Mouse (Mus musculus): ENCODE data around the gene Itpr3. TPM values are rescaled to one million over a fixed set of nuclear protein-coding genes. Genes with fewer than 3 reads are reported as not detected.
A peak's percentile ranks its signal among the peaks of the same experiment; 100 is the strongest.

The Itpr3 gene
- polyA plus RNA-seq, 1 experiment from 2014 or later = 88.6 TPM

DNA sequence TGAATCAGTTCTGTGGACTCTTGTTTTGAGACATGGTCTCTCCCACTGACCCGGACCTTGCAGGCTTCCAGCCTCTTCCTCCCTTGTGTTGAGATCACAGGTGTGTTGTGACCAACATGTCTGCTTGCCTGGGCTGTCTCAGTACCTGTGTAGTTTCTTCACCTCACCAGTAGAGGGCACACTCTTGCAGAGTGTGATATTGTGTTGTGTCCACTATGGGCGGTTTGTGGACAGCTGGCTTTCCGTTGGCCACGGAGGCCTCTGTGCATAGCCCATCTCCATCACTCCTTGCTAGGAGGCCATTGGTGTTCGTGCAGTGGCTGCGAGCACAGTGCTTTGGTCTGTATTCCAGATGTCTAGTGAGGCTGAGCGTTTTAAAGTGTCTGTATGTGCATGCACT lies 20.0 kb downstream of the Itpr3 start:
- peak; percentile 44 for TF ChIP-seq CTCF (IDR thresholded peaks at IDR 0.05)

DNA sequence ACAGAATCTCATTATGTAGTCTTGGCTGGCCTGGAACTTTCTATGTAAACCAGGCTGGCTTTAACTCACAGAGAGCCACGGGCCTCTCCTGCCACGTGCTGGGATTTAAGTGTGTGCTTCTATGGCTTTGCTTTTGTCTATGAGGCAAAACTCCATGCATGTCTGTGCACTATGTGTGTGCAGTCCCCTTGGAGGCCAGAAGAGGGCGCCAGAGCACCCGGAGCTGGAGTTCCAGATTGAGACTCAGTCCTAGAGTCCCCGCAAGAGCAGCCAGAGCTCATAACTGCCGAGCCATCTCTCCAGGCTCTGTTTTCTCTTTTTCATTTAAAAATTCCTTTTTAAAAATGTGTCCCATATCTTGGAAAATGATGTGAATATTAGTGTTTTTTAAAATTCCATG lies 20.8 kb downstream of the Itpr3 start:
- in situ Hi-C loops (cut with MboI; ENCODE audit: low pct_unique_long_range_greater_than_20kb) = no loop called here
- ChIA-PET POLR2A (interaction anchor here (1.0 kb wide), 1 partner anchor 21 kb away, joined by 3 read pairs; the partner anchor contains the start of gene Itpr3), CTCF (interaction anchor here (1.3 kb wide), 1 partner anchor 38 kb away, joined by 4 read pairs; no protein-coding TSS in a partner anchor)
- H3K27me3 ChIP-seq = no peaks in the 10 kb centered on the region
- ATAC-seq (no peak), DNase-seq (ENCODE audit: low read depth, low spot score) (no peak)
- peak; percentile 71 for TF ChIP-seq CTCF (IDR thresholded peaks at IDR 0.05)

More for the DNA sequence above, 20.0 kb downstream of the Itpr3 start:
- ChIA-PET CTCF (interaction anchor here (1.2 to 1.3 kb wide), 2 partner anchors 37 to 39 kb away, joined by 3 to 4 read pairs; no protein-coding TSS in a partner anchor), POLR2A (no interaction called here)
- no peaks in the 10 kb centered on the region for H3K27me3 ChIP-seq
- no peak for DNase-seq (ENCODE audit: low read depth, low spot score)
- in situ Hi-C loops (cut with MboI; ENCODE audit: low pct_unique_long_range_greater_than_20kb) = no loop called here
- no peak for ATAC-seq

DNA sequence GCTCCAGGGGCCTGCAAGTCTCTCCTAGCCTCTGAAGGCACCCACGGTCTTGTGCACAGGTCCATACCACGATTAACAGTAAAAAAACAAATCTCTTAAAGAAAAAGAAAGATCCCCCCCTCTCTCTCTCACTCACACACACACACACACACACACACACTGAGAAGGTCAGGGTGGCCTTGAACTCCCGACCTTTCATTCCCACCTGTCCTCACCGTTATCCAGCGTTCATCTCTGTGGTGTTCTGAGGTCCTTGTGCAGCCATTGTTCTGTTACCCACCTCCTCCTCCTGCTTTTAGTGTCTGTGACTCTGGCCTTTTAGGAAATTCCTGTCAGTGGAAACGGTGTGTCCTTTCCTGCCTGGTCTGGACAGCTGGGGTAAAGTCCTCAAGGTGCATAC lies 21.4 kb downstream of the Itpr3 start:
- POLR2A ChIA-PET = interaction anchor here (1.0 kb wide), 1 partner anchor 22 kb away, joined by 3 read pairs; the partner anchor contains the start of gene Itpr3
- in situ Hi-C loops (cut with MboI; ENCODE audit: low pct_unique_long_range_greater_than_20kb) = no loop called here

GRCm38 (mm10) chr17:27081868-27082267 lies 24.8 kb downstream of the Itpr3 start:
- POLR2A ChIA-PET = interaction anchor here (0.6 to 0.7 kb wide), 2 partner anchors 10 to 42 kb away, joined by 3 read pairs; no protein-coding TSS in a partner anchor
- ATAC-seq = no peak
- no peak for TF ChIP-seq CTCF (IDR thresholded peaks at IDR 0.05)

More for the DNA sequence above, 21.4 kb downstream of the Itpr3 start:
- CTCF ChIA-PET = interaction anchor here (1.3 kb wide), 1 partner anchor 39 kb away, joined by 4 read pairs; no protein-coding TSS in a partner anchor
- TF ChIP-seq CTCF (IDR thresholded peaks at IDR 0.05) = no peak
- no peaks in the 10 kb centered on the region for H3K27me3 ChIP-seq
- DNase-seq (ENCODE audit: low read depth, low spot score) (no peak), ATAC-seq (no peak)

GRCm38 (mm10) chr17:27082796-27083195 lies 25.7 kb downstream of the Itpr3 start:
- no peak for ATAC-seq
- in situ Hi-C loops (cut with MboI; ENCODE audit: low pct_unique_long_range_greater_than_20kb) = no loop called here
- ChIA-PET POLR2A (interaction anchor here (0.7 kb wide), 1 partner anchor 8 kb away, joined by 3 read pairs; no protein-coding TSS in a partner anchor), CTCF (interaction anchor here (0.6 to 8.6 kb wide), 3 partner anchors 11 to 51 kb away, joined by 3 to 92 read pairs (median 15); partner anchors contain the start of gene Bak1)
- no peak for TF ChIP-seq CTCF (IDR thresholded peaks at IDR 0.05)
- no peaks in the 10 kb centered on the region for H3K27me3 ChIP-seq
- no peak for DNase-seq (ENCODE audit: low read depth, low spot score)

More at GRCm38 (mm10) chr17:27081868-27082267, 24.8 kb downstream of the Itpr3 start:
- no peak for DNase-seq (ENCODE audit: low read depth, low spot score)
- in situ Hi-C loops (cut with MboI; ENCODE audit: low pct_unique_long_range_greater_than_20kb) = no loop called here
- CTCF ChIA-PET = interaction anchor here (2.9 to 8.6 kb wide), 2 partner anchors 10 to 50 kb away, joined by 15 to 92 read pairs; partner anchors contain the start of gene Bak1
- no peaks in the 10 kb centered on the region for H3K27me3 ChIP-seq

- peak; percentile 68 for DNase-seq (ENCODE audit: low read depth, low spot score)
- CTCF ChIA-PET = interaction anchor here (1.1 to 8.6 kb wide), 5 partner anchors 12 to 64 kb away, joined by 3 to 92 read pairs (median 6); partner anchors contain the start of gene Bak1
- no peaks in the 10 kb centered on the region for H3K27me3 ChIP-seq
- ATAC-seq = peak; percentile 66
- TF ChIP-seq CTCF (IDR thresholded peaks at IDR 0.05) = no peak
- in situ Hi-C loops (cut with MboI; ENCODE audit: low pct_unique_long_range_greater_than_20kb) = no loop called here
- POLR2A ChIA-PET = interaction anchor here (0.9 to 1.8 kb wide), 3 partner anchors 27 to 50 kb away, joined by 3 to 8 read pairs (median 3); partner anchors contain the start of gene Itpr3
Measured at GRCm38 (mm10) chr17:27083601-27084000, 26.5 kb downstream of the Itpr3 start.

DNA sequence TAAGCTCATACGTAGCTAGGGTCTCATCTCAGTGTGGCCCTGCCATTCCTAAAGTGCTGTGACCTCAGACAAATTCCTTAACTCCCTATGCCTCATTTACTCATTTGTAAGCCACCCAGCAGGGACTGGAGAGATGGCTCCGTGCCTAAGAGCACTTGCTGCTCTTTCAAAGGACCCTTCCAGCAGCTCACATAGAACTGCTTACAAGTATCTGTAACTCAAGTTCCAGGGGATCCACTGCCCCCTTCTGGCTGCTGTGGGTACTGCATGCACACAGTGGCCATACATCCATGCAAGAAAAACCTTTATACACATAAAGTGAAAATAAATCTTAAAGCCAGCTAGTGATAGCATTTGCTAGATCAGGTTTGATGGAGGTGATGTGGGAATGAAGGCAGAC lies 28.6 kb downstream of the Itpr3 start:
- in situ Hi-C loops (cut with MboI; ENCODE audit: low pct_unique_long_range_greater_than_20kb) = loop anchor here (5.0 kb wide), 1 partner anchor 53 kb away; no protein-coding TSS in a partner anchor

GRCm38 (mm10) chr17:27087426-27087825 lies 30.3 kb downstream of the Itpr3 start:
- no peak for TF ChIP-seq CTCF (IDR thresholded peaks at IDR 0.05)
- POLR2A ChIA-PET = interaction anchor here (0.6 to 1.8 kb wide), 4 partner anchors 48 to 58 kb away, joined by 3 to 5 read pairs (median 4); partner anchors contain the start of gene Bak1

More for the DNA sequence above, 28.6 kb downstream of the Itpr3 start:
- ChIA-PET CTCF (interaction anchor here (1.0 to 8.6 kb wide), 10 partner anchors 10 to 54 kb away, joined by 3 to 92 read pairs (median 6); partner anchors contain the start of genes Bak1 and Itpr3), POLR2A (interaction anchor here (1.1 kb wide), 1 partner anchor 49 kb away, joined by 6 read pairs; no protein-coding TSS in a partner anchor)
- no peak for TF ChIP-seq CTCF (IDR thresholded peaks at IDR 0.05)
- ATAC-seq = no peak
- no peaks in the 10 kb centered on the region for H3K27me3 ChIP-seq
- DNase-seq (ENCODE audit: low read depth, low spot score) = peak; percentile 34

GRCm38 (mm10) chr17:27090068-27090467 lies 33.0 kb downstream of the Itpr3 start:
- ChIA-PET POLR2A (no interaction called here), CTCF (interaction anchor here (8.6 kb wide), 1 partner anchor 59 kb away, joined by 92 read pairs; the partner anchor contains the start of gene Bak1)
- TF ChIP-seq CTCF (IDR thresholded peaks at IDR 0.05) = no peak
- in situ Hi-C loops (cut with MboI; ENCODE audit: low pct_unique_long_range_greater_than_20kb) = no loop called here
- H3K27me3 ChIP-seq = no peaks in the 10 kb centered on the region
- ATAC-seq = no peak
- no peak for DNase-seq (ENCODE audit: low read depth, low spot score)

More at GRCm38 (mm10) chr17:27087426-27087825, 30.3 kb downstream of the Itpr3 start:
- ATAC-seq (no peak), DNase-seq (ENCODE audit: low read depth, low spot score) (no peak)
- CTCF ChIA-PET = interaction anchor here (1.0 to 8.6 kb wide), 6 partner anchors 11 to 156 kb away, joined by 3 to 92 read pairs (median 6); partner anchors contain the start of genes Bak1 and Itpr3
- in situ Hi-C loops (cut with MboI; ENCODE audit: low pct_unique_long_range_greater_than_20kb) = loop anchor here (5.0 kb wide), 1 partner anchor 55 kb away; no protein-coding TSS in a partner anchor
- no peaks in the 10 kb centered on the region for H3K27me3 ChIP-seq

DNA sequence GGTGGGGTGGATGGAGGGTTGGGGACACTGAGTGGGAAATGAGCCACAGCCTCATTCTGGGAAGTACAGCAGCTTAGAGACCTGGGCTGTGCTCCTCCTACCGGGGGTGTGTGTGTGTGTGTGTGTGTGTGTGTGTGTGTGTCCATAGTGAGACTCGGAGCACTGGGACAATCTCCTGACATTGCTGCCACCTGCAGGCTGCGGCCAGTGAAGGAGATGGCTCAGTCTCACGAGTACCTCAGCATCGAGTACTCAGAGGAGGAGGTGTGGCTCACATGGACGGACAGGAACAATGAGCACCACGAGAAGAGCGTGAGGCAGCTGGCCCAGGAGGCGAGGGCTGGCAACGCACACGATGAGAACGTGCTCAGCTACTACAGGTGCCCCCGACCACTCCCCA lies 38.6 kb downstream of the Itpr3 start:
- no peaks in the 10 kb centered on the region for H3K27me3 ChIP-seq
- TF ChIP-seq CTCF (IDR thresholded peaks at IDR 0.05) = no peak
- ChIA-PET POLR2A (no interaction called here), CTCF (interaction anchor here (1.1 to 4.5 kb wide), 4 partner anchors 9 to 67 kb away, joined by 3 to 19 read pairs (median 4); partner anchors contain the start of gene Bak1)
- no peak for DNase-seq (ENCODE audit: low read depth, low spot score)
- in situ Hi-C loops (cut with MboI; ENCODE audit: low pct_unique_long_range_greater_than_20kb) = no loop called here
- no peak for ATAC-seq
